Mouse (Mus musculus): Measurements from ENCODE around the gene Dlg2. TPM values are rescaled to one million over a fixed set of nuclear protein-coding genes. Genes with fewer than 3 reads are reported as not detected.
A peak's percentile ranks its signal among the peaks of the same experiment; 100 is the strongest.

Gene Dlg2
- total RNA-seq, 2 experiments from 2014 or later, result 61.2 to 113 TPM

- peak in 1 of 2 experiments; percentile 1 for DNase-seq (ENCODE audit: low spot score in 2 of 2)
Observed at GRCm38 (mm10) chr7:91262031-91262951, 785.8 kb downstream of the Dlg2 start.

GRCm38 (mm10) chr7:91262998-91263397 is 786.5 kb downstream of the Dlg2 start:
- DNase-seq (ENCODE audit: low spot score in 2 of 2), result no peak

GRCm38 (mm10) chr7:91267764-91268163 is 791.3 kb downstream of the Dlg2 start:
- DNase-seq (ENCODE audit: low spot score in 2 of 2), result peak; percentile 10 to 25

GRCm38 (mm10) chr7:91284167-91284566 is 807.7 kb downstream of the Dlg2 start:
- DNase-seq (ENCODE audit: low spot score in 2 of 2), result no peak

- DNase-seq (ENCODE audit: low spot score in 2 of 2), result no peak
Observed at GRCm38 (mm10) chr7:91288324-91288723, 811.9 kb downstream of the Dlg2 start.

- no peak for DNase-seq (ENCODE audit: low spot score in 2 of 2)
Observed at GRCm38 (mm10) chr7:91296127-91296526, 819.7 kb downstream of the Dlg2 start.

GRCm38 (mm10) chr7:91311177-91311576 is 834.7 kb downstream of the Dlg2 start:
- no peak for DNase-seq (ENCODE audit: low spot score in 2 of 2)

- no peak for DNase-seq (ENCODE audit: low spot score in 2 of 2)
Observed at GRCm38 (mm10) chr7:91345073-91345472, 868.6 kb downstream of the Dlg2 start.

- DNase-seq (ENCODE audit: low spot score in 2 of 2), result no peak
Observed at GRCm38 (mm10) chr7:91369821-91370321, 893.4 kb downstream of the Dlg2 start.

- DNase-seq (ENCODE audit: low spot score in 2 of 2), result no peak
Observed at GRCm38 (mm10) chr7:91382281-91382680, 905.8 kb downstream of the Dlg2 start.

GRCm38 (mm10) chr7:91383873-91384272 is 907.4 kb downstream of the Dlg2 start:
- no peak for DNase-seq (ENCODE audit: low spot score in 2 of 2)

- no peak for DNase-seq (ENCODE audit: low spot score in 2 of 2)
Observed at GRCm38 (mm10) chr7:91389272-91389671, 912.8 kb downstream of the Dlg2 start.

GRCm38 (mm10) chr7:91397827-91398226 is 921.4 kb downstream of the Dlg2 start:
- no peak for DNase-seq (ENCODE audit: low spot score in 2 of 2)

GRCm38 (mm10) chr7:91412109-91412508 is 935.6 kb downstream of the Dlg2 start:
- no peak for DNase-seq (ENCODE audit: low spot score in 2 of 2)

- no peak for DNase-seq (ENCODE audit: low spot score in 2 of 2)
Observed at GRCm38 (mm10) chr7:91414150-91414549, 937.7 kb downstream of the Dlg2 start.

- no peak for DNase-seq (ENCODE audit: low spot score in 2 of 2)
Observed at GRCm38 (mm10) chr7:91414749-91415148, 938.3 kb downstream of the Dlg2 start.

GRCm38 (mm10) chr7:91420215-91420614 is 943.7 kb downstream of the Dlg2 start:
- DNase-seq (ENCODE audit: low spot score in 2 of 2), result no peak

GRCm38 (mm10) chr7:91423784-91424183 is 947.3 kb downstream of the Dlg2 start:
- no peak for DNase-seq (ENCODE audit: low spot score in 2 of 2)

GRCm38 (mm10) chr7:91429712-91430275 is 953.3 kb downstream of the Dlg2 start:
- no peak for DNase-seq (ENCODE audit: low spot score in 2 of 2)

GRCm38 (mm10) chr7:91431594-91432240 is 955.2 kb downstream of the Dlg2 start:
- DNase-seq (ENCODE audit: low spot score in 2 of 2), result peak; percentile 29 to 32

- DNase-seq (ENCODE audit: low spot score in 2 of 2), result no peak
Observed at GRCm38 (mm10) chr7:91432563-91432962, 956.1 kb downstream of the Dlg2 start.

- no peak for DNase-seq (ENCODE audit: low spot score in 2 of 2)
Observed at GRCm38 (mm10) chr7:91434739-91435138, 958.3 kb downstream of the Dlg2 start.

Data from adrenal gland, adult 18-20 months (tissue).